Mouse (Mus musculus) retina, postnatal 7 days (tissue): ENCODE results near the gene Ppp2r5d.

Experiments
- DNase-seq: peaks from one replicate; pipeline ENCODE4 v3.0.0-alpha.2; 2012; ENCODE audit warnings: low read depth, low spot score

The Ppp2r5d gene

DNA sequence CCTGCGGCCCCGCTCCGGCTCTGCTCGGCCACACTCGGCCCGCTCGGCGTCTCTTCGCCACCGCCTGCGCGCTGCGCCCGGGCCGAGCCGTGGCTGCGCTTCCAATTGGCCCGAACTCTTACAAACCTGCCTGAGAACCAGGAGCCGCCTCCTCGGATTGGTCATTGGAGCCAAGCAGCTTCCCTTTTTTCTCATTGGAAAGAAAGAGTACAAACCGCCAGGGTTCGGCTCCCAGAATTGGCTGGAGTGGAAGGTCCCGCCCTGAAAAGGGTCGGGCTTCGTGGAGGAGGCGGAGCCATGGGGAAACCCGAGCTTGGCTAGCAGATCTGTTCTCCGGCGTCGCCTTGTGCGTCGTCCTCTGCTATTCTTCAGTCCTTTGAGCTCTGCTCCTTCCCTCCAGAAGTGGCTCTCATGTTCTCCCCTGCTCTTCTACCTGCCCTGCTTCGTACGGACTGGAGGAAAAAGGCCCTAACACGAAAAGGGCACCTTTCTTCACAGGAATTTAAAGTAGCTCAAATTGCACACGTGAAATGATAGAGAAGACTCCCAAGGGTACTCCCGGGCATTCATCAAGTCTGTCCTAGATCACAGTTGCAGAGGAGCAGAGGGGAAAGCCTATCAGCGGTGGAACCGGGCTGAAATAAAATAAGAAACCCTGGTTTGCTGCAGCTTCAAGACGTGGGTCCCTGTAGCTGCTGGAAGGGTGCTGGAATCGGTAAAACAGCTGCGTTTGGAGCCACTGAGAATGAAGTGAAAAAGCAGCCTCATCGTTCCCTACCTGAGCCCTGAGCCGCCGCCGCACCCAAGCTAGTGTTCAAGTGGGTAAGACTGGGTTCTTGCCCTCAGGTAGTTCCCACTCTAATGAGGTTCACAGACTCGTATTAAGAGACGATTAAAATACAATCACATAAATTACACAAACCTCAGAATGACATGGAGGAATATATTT, at the start of gene Ppp2r5d:
Gene Ppp2r5d (minus strand): TSS at position 225 of the 949 bp plus-strand sequence.
- peak; percentile 96 for DNase-seq

DNA sequence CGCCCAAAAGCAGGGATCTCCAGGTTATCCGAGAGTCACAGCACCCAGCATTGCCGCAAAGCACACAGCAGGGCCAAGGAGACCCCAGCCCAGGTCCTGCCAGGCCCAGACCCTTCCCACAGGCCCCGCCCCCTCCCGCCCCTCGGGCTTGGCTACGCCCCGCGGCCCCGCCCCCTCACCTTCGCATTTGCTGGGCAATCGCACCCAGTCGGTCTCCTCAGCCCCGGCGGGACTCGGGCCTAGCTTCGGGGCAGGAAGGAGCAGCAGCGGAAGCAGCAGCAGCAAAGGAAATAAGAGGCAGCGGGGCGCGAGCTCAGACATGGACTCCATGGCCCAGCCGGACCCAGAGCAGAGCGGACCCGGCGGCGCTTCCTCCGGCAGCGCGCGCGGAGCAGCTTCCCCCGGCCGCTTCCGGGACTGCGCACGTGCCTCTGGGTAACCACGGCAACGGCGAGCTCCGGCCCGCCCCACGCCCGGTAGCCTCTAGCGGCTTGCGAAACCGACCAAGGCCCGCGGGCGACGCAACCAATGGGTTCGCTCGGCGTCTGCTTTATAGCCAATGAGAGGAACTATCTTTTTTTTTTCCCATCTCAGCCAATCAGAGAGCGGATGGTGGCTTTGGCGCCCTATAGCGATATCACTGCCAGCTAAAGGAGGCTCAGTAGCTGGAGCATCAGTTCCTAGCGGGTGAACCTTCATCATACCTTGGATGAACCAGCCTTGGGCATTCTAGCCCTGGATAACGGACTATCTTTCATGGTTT, 47.1 kb upstream of the Ppp2r5d start, which contains the start of gene Cnpy3:
Gene Cnpy3 (minus strand): TSS at position 421 of the 763 bp plus-strand sequence.
- peak; percentile 95 for DNase-seq

DNA sequence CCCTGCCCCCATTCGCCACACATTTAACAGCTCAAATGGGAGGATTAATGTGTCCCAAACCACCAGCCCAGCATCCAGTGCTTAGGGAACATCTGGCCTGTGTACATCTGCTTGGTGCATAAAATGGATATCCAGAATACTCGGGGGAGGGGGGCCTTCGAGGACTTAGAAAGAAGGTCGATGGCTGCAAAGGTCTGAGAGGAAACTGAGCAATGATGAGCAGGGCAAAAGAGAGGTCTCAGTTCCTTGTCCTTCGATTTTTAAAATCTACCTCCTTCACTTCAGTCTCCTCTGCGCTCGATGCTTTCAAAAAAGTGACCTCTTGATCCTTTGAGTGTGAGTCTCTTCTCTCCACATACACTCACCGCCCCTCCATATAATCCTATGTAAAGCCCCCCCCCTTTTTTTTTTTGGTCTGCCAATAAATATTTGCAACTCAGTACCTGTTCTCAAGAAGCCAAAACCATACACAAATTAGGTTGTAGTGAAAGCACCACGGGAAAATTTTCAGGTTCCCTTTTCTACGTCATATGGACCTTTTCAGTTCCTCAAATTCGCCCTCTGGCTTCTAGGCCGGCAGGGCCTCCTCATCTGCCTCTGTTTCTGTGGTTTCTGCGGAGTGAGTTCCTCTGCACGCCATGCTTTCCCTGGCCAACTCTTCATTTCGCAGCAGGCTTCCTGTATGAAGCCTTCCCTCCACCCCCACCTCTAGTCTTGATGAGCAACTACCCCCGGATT, 46.3 kb upstream of the Ppp2r5d start:
- no peak for DNase-seq

DNA sequence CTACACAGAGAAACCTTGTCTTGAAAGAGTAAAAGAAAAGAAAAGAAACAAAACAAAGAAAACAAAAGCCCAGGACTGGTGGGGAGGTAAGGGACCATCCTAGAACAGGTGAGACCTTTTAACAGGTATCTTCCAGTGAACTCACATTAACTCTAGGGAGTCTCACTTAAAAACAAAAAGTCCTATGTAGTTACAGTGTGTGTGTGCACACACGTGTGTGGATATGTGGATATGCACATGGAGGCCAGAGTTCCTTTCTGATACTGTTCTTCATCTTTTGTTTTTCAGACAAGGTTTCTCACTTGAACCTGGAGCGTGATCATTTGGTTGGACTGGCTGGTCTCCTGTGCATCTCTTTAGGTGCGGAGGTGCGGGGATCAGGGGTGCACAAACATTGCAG, 45.7 kb upstream of the Ppp2r5d start:
- DNase-seq = no peak

DNA sequence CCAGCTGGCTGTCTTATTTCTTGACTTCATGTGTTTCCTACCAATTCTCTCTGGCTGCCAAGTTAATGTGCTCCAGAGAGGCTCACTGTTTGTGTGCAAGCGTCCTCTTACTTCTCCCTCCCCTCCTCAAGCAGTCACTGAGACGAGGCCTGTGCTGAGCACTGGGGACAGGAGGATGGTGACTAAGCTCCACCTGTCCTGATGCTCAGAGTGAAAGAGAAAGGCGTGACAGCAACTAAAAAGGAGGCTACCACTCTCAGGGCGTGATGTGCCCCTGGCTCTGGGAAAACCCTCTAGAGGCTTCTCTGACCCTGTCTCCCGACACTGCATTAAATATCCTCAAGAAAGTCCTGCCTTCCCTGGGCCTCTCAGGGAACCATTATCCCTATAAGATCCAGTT, 44.4 kb upstream of the Ppp2r5d start:
- no peak for DNase-seq

GRCm38 (mm10) chr17:46747806-46748205, 42.9 kb upstream of the Ppp2r5d start:
- no peak for DNase-seq

DNA sequence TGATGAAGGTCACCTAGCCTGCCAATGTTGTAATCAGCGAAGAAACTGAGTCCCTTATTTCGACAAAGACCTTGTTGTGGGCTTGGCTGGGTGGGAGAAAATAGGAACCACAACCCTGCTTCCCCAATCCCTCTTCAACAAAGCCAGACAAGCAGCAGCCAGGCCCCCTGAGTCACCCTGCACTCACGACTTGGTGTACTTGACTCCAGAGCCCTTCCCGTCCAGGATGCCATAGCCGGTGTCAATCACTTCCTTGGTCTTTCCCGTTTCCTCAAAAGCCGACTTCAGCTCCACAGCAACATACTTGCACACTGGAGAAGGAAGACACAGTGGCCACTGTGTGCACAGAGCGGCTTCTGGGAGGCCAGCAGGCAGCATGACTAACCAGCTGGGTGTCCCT, 42.3 kb upstream of the Ppp2r5d start:
- no peak for DNase-seq

DNA sequence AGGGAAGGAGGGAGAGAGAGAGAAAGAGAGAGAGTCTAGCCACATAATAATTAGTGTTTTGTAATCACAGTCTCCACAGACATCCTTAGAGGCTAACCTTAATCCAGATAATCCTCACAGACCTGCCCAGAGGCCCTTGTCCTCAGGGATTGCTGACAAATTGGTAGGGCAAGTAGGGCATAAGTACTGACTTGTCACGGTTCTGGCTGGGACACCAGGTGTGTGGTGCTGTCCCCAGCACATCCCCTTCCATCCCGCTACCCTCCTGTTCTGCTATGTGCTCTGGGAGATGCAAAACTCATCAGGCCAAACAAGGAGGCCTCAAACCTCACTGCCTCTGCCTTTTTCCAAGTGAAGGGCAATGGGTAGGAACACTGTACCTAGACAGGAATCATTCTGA, 40.6 kb upstream of the Ppp2r5d start:
- no peak for DNase-seq

- no peak for DNase-seq
Measured at GRCm38 (mm10) chr17:46742986-46743385, 38.1 kb upstream of the Ppp2r5d start.

DNA sequence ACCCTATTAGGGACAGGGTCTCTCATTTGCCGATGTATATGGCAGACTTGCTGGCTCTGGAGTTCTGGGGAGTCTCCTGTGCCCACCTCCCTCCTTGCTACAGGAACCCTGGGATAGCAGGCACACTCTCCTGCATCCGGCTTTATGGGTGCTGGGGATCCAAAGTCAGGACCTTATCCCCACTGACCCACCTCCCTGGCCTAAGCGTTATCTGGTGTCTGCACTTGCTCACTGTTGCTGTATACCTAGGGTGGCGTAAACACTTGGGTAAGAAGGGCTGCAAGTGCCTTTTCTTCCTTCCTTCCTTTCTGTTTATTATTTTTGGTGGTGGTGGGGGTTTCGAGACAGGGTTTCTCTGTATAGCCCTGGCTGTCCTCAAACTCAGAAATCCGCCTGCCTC, 36.4 kb upstream of the Ppp2r5d start:
- no peak for DNase-seq

- DNase-seq = no peak
Measured at GRCm38 (mm10) chr17:46736160-46736559, 31.2 kb upstream of the Ppp2r5d start.

- no peak for DNase-seq
Measured at GRCm38 (mm10) chr17:46735287-46735686, 30.4 kb upstream of the Ppp2r5d start.

GRCm38 (mm10) chr17:46734055-46734454, 29.1 kb upstream of the Ppp2r5d start:
- DNase-seq = no peak

- no peak for DNase-seq
Measured at GRCm38 (mm10) chr17:46728904-46729318, 24.0 kb upstream of the Ppp2r5d start, which contains the start of gene Gnmt. Gnmt (minus strand) TSS chr17:46729168.

- no peak for DNase-seq
Measured at GRCm38 (mm10) chr17:46728496-46728895, 23.6 kb upstream of the Ppp2r5d start.

DNA sequence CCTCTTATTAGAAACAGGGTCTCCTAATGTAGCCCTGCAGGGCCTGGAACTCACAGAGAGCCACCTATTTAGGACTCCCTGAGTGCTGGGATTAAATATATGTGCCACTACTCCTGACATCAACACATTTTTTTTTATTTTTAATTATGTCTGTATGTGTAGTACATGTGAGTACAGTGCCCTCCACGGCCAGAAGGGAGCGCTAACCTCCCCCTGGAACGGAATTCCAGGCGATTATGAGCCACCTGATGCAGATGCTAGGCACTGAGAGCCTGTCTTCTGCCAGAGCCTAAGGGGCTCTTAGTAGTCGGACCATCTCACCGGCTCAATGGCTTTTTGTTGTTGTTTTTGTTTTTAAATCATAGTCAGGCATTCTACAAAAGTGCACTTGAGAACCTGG, 23.1 kb upstream of the Ppp2r5d start:
- no peak for DNase-seq

DNA sequence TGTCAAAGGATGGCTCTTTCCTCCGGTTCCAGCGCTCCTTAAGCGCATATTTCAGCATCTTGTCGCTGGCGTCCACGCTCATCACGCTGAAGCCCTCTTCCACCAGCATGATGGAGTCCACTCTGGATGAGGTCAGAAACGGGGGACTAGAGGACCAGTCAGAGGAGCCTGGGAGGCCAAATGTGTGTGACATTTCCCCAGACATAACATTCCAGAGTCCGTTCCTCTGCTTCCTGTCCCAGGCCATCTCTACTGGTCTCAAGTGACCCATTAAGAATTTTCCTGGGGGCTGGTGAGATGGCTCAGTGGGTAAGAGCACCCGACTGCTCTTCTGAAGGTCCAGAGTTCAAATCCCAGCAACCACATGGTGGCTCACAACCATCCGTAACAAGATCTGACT, 22.4 kb upstream of the Ppp2r5d start:
- no peak for DNase-seq

- no peak for DNase-seq
Measured at GRCm38 (mm10) chr17:46725731-46726645, 21.1 kb upstream of the Ppp2r5d start.

DNA sequence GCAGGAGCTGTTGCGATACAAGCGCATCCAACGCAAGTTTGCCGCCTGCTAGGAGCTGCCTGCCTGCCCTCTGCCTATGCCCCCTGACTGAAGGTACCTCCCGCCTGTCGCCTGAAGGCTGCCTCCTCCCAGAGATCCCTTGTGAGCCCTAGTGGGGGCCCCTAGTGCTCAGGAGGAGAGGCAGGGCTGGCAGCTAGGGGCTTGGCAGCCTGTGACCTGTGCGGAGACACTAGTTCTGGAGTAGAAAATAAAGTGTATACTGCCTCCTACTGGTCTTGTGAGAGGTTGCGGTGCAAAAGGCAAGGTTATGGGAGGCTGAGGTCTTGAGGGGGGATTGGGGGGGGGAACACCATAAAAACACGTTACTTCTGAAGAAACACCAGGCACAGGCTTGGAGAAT, 20.4 kb upstream of the Ppp2r5d start:
- DNase-seq = no peak

GRCm38 (mm10) chr17:46724477-46725084, 19.7 kb upstream of the Ppp2r5d start:
- no peak for DNase-seq
